Mouse (Mus musculus) MEL (cell line): ENCODE measurements at regions not wholly inside any gene's neighbourhood (a gene's known extent, or its start where the extent isn't known, plus 50 kb on each side); places are given as distances from the start of the nearest gene placed in this dataset.
A peak's percentile ranks its signal among the peaks of the same experiment; 100 is the strongest.

Experiments used
- DNase-seq: peaks from one replicate; pipeline ENCODE4 v3.0.0; 2011; ENCODE audit warnings: low read depth, low spot score
- H3K27ac ChIP-seq: 2 replicates; pipeline ENCODE4 v1.5.1; 2012; ENCODE audit warnings: low read depth, mild to moderate bottlenecking, control low read depth, low read length, moderate library complexity; ENCODE audit not compliant: control insufficient read depth
- H3K27me3 ChIP-seq, 2 experiments: fragments of 150-350 bp in 1 of 2; sonication (generic) in 1 of 2; 2 replicates each; pipeline ENCODE4 v1.6.1; 2012; ENCODE audit warnings: low read length in 2 of 2, mild to moderate bottlenecking in 2 of 2, improper control_type of control experiment in 1 of 2, moderate library complexity in 1 of 2; ENCODE audit not compliant: insufficient read depth in 2 of 2, control insufficient read depth in 1 of 2
- H3K36me3 ChIP-seq, 2 experiments: 2 replicates each; pipeline ENCODE4 v1.6.1; 2012 to 2014; ENCODE audit warnings: low read length in 2 of 2, improper control_type of control experiment in 1 of 2, inconsistent platforms in 1 of 2, mild to moderate bottlenecking in 1 of 2; ENCODE audit not compliant: insufficient read depth in 2 of 2, control insufficient read depth in 1 of 2
- H3K4me1 ChIP-seq, 2 experiments: fragments of 150-350 bp in 1 of 2; sonication (generic) in 1 of 2; 2 replicates each; pipeline ENCODE4 v1.6.1; 2012; ENCODE audit warnings: low read length in 2 of 2, improper control_type of control experiment in 1 of 2, mild to moderate bottlenecking in 1 of 2; ENCODE audit not compliant: insufficient read depth in 2 of 2, control insufficient read depth in 1 of 2
- H3K4me3 ChIP-seq, 2 experiments: fragments of 150-350 bp in 1 of 2; sonication (generic) in 1 of 2; 2 replicates each; pipeline ENCODE4 v1.5.1; 2012; ENCODE audit warnings: low read depth in 2 of 2, low read length in 2 of 2, mild to moderate bottlenecking in 2 of 2, moderate library complexity in 2 of 2, control low read depth in 1 of 2, improper control_type of control experiment in 1 of 2; ENCODE audit not compliant: control insufficient read depth in 1 of 2, insufficient read depth in 1 of 2
- H3K79me2 ChIP-seq: 2 replicates; pipeline ENCODE4 v1.6.1; 2012; ENCODE audit warnings: mild to moderate bottlenecking, low read length, moderate library complexity; ENCODE audit not compliant: control insufficient read depth, poor library complexity, insufficient read depth
- H3K9ac ChIP-seq: 2 replicates; pipeline ENCODE4 v1.6.1; 2012; ENCODE audit warnings: low read depth, mild to moderate bottlenecking, control low read depth, low read length, moderate library complexity; ENCODE audit not compliant: control insufficient read depth, poor library complexity, severe bottlenecking
- H3K9me3 ChIP-seq: fragments of 150-350 bp; sonication (generic); replicated peaks from 2 replicates; pipeline ENCODE4 v1.6.1; 2012; ENCODE audit warnings: mild to moderate bottlenecking, low read length, improper control_type of control experiment, moderate library complexity; ENCODE audit not compliant: insufficient read depth
- BHLHE40 ChIP-seq: IDR thresholded peaks from 2 replicates; pipeline ENCODE4 v1.6.1; 2012; ENCODE audit warnings: low read depth, mild to moderate bottlenecking, inconsistent platforms, low read length, improper control_type of control experiment, borderline replicate concordance
- CTCF ChIP-seq, 3 experiments: IDR thresholded peaks in 2 of 3; conservative IDR thresholded peaks in 1 of 3; 2 replicates each; pipeline ENCODE4 v1.5.1; 2011 to 2012; ENCODE audit warnings: low read length in 3 of 3, low read depth in 2 of 3, mild to moderate bottlenecking in 2 of 3, improper control_type of control experiment in 1 of 3, inconsistent platforms in 1 of 3, mixed read lengths in 1 of 3, moderate library complexity in 1 of 3; ENCODE audit not compliant: control insufficient read depth in 1 of 3, insufficient read depth in 1 of 3, poor library complexity in 1 of 3, severe bottlenecking in 1 of 3
- ELF1 ChIP-seq: IDR thresholded peaks from 2 replicates; pipeline ENCODE4 v1.6.1; 2014; ENCODE audit warnings: low read depth, mild to moderate bottlenecking, inconsistent platforms, low read length, improper control_type of control experiment, moderate library complexity
- EP300 ChIP-seq, 2 experiments: IDR thresholded peaks; 2 replicates each; pipeline ENCODE4 v1.6.1; 2011; ENCODE audit warnings: improper control_type of control experiment in 2 of 2, low read length in 2 of 2, low read depth in 1 of 2, mild to moderate bottlenecking in 1 of 2
- HCFC1 ChIP-seq: IDR thresholded peaks from 2 replicates; pipeline ENCODE4 v1.6.1; 2012; ENCODE audit warnings: low read depth, mild to moderate bottlenecking, inconsistent platforms, low read length, improper control_type of control experiment, moderate library complexity
- JUND ChIP-seq: IDR thresholded peaks from 2 replicates; pipeline ENCODE4 v1.6.1; 2011; ENCODE audit warnings: low read depth, mild to moderate bottlenecking, improper control_type of control experiment, low read length
- KAT2A ChIP-seq: conservative IDR thresholded peaks from 2 replicates; pipeline ENCODE4 v1.6.1; 2012; ENCODE audit warnings: low read depth, low read length, improper control_type of control experiment, inconsistent platforms
- MAX ChIP-seq: IDR thresholded peaks from 2 replicates; pipeline ENCODE4 v1.6.1; 2011; ENCODE audit warnings: low read length, improper control_type of control experiment
- MAZ ChIP-seq: IDR thresholded peaks from 2 replicates; pipeline ENCODE4 v1.6.1; 2012; ENCODE audit warnings: low read depth, mild to moderate bottlenecking, inconsistent platforms, low read length, improper control_type of control experiment
- POLR2AphosphoS2 ChIP-seq: IDR thresholded peaks from 2 replicates; pipeline ENCODE4 v1.6.1; 2011; ENCODE audit warnings: low read length, improper control_type of control experiment
- RAD21 ChIP-seq: IDR thresholded peaks from 2 replicates; pipeline ENCODE4 v1.6.1; 2011; ENCODE audit warnings: mild to moderate bottlenecking, low read depth, low read length, improper control_type of control experiment
- SMC3 ChIP-seq: IDR thresholded peaks from 2 replicates; pipeline ENCODE4 v1.6.1; 2011; ENCODE audit warnings: low read depth, low read length, improper control_type of control experiment
- ZKSCAN1 ChIP-seq: IDR thresholded peaks from 2 replicates; pipeline ENCODE4 v1.6.1; 2012; ENCODE audit warnings: low read depth, mild to moderate bottlenecking, inconsistent platforms, low read length, improper control_type of control experiment, moderate library complexity

- no peaks in the 10 kb centered on the region for H3K27me3 ChIP-seq
- H3K36me3 ChIP-seq: no peaks in the 10 kb centered on the region
- H3K79me2 ChIP-seq: no peaks in the 10 kb centered on the region
- H3K4me3 ChIP-seq: no peak overlapping the region
- H3K27ac ChIP-seq: no peak overlapping the region
- H3K9me3 ChIP-seq: no peaks in the 10 kb centered on the region
- TF ChIP-seq EP300 (IDR thresholded peaks at IDR 0.05; ENCODE audit: low read depth in 1 of 2, low read length in 2 of 2) (no peak), CTCF (IDR thresholded peaks at IDR 0.05 in 2 of 3, conservative IDR thresholded peaks at IDR 0.05 in 1 of 3; ENCODE audit: control insufficient read depth in 1 of 3, insufficient read depth in 1 of 3, low read depth in 2 of 3, low read length in 3 of 3, poor library complexity in 1 of 3, severe bottlenecking in 1 of 3) (peak; percentile 18 to 47 (median 25); a peak in 3 of 6 replicates), SMC3 (peak; percentile 20; the same call in 1 of the 2 replicates)
- H3K4me1 ChIP-seq: no peaks in the 10 kb centered on the region
- H3K9ac ChIP-seq: no peak overlapping the region
- DNase-seq: peak; percentile 4
These were observed 225.1 kb downstream of the Mroh4 start for GRCm38 (mm10) chr15:74411097-74411496.

DNA sequence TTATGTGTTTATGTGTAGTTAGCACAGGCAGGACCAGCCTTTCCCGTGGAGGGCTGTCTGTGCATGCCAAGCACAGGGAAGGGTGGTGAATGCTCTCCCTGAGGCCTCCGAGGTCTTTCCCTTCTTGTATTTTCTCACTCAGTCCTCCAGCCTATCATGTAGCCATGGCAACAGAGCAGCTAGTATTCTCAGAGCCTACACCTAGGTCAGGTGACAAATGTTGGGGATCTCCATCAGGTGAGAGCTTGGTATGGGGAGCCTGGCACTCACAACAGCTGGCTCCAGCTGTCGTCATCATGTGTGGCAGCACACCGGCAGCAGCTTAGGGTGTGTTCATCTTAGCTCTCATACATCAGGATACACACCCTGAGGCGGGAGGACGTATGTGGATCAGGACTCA is 231.3 kb downstream of the Mroh4 start:
- H3K4me3 ChIP-seq: no peak overlapping the region

DNA sequence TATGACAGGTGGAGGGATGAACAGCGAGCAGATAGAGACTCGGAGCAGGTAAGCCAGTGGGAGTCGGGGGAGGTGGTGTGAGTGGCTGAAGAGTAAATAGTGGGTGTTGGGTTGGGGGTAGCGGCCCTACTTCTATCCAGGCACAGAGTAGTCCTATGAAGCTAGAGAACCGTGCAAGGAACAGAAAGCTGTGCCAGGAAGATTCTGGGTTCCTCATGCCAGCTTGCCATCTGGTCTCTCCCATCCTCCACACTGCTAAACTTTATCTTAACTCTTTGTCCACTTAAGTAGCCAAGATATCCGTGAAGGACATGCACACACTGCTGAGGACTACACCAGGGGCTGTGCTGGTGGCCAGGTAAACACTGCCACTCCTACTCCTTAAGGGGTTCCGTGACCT is 234.9 kb downstream of the Mroh4 start:
- H3K9me3 ChIP-seq: no peaks in the 10 kb centered on the region
- no peaks in the 10 kb centered on the region for H3K36me3 ChIP-seq
- TF ChIP-seq BHLHE40: no peak
- TF ChIP-seq ZKSCAN1: no peak
- no peak for TF ChIP-seq ELF1
- no peak for TF ChIP-seq HCFC1
- TF ChIP-seq, all 39 proteins: peak for 0
- no peak overlapping the region for H3K27ac ChIP-seq
- no peaks in the 10 kb centered on the region for H3K27me3 ChIP-seq
- H3K9ac ChIP-seq: no peak overlapping the region
- no peaks in the 10 kb centered on the region for H3K4me1 ChIP-seq
- no peak for DNase-seq
- H3K4me3 ChIP-seq: no peak overlapping the region
- H3K79me2 ChIP-seq: no peaks in the 10 kb centered on the region

More for the DNA sequence above, 231.3 kb downstream of the Mroh4 start:
- no peak for DNase-seq
- no peak overlapping the region for H3K9ac ChIP-seq
- TF ChIP-seq JUND (no peak), MAX (no peak), MAZ (no peak), KAT2A (no peak), RAD21 (no peak), POLR2AphosphoS2 (no peak)
- H3K36me3 ChIP-seq: no peaks in the 10 kb centered on the region
- no peaks in the 10 kb centered on the region for H3K27me3 ChIP-seq
- H3K27ac ChIP-seq: no peak overlapping the region
- H3K4me1 ChIP-seq: no peaks in the 10 kb centered on the region
- H3K79me2 ChIP-seq: no peaks in the 10 kb centered on the region
- no peaks in the 10 kb centered on the region for H3K9me3 ChIP-seq
